Mouse (Mus musculus) embryo, embryonic 10 days (tissue): ENCODE measurements around the gene Dvl3.

Experiments
- DNase-seq: peaks from one replicate; pipeline ENCODE4 v3.0.0-alpha.2; 2015; ENCODE audit warnings: low spot score

Dvl3 gene

GRCm38 (mm10) chr16:20497980-20498676, 18.7 kb upstream of the Dvl3 start:
- DNase-seq, result no peak

- peak; percentile 97 for DNase-seq
These were observed 17.9 kb upstream of the Dvl3 start, which contains the start of gene Eif2b5 for GRCm38 (mm10) chr16:20498677-20499475. TSS of gene Eif2b5 (plus strand) at chr16:20498817.

- no peak for DNase-seq
These were observed 10.8 kb upstream of the Dvl3 start for GRCm38 (mm10) chr16:20506000-20506399.

- peak; percentile 78 for DNase-seq
These were observed 7.4 kb upstream of the Dvl3 start for GRCm38 (mm10) chr16:20509349-20509748.

- no peak for DNase-seq
These were observed 5.4 kb upstream of the Dvl3 start for GRCm38 (mm10) chr16:20511277-20511847.

GRCm38 (mm10) chr16:20516032-20516431, 750 bp upstream of the Dvl3 start:
- no peak for DNase-seq

- DNase-seq, result peak; percentile 34
These were observed 434 bp downstream of the Dvl3 start for GRCm38 (mm10) chr16:20517216-20517615.

- DNase-seq, result peak; percentile 74
These were observed 1.1 kb downstream of the Dvl3 start for GRCm38 (mm10) chr16:20517701-20518374.

GRCm38 (mm10) chr16:20523886-20524285, 7.1 kb downstream of the Dvl3 start:
- no peak for DNase-seq

- no peak for DNase-seq
These were observed 12.0 kb downstream of the Dvl3 start for GRCm38 (mm10) chr16:20528779-20529178.

GRCm38 (mm10) chr16:20529375-20529774, 12.6 kb downstream of the Dvl3 start:
- no peak for DNase-seq

- DNase-seq, result no peak
These were observed 14.2 kb downstream of the Dvl3 start for GRCm38 (mm10) chr16:20530941-20531340.

- no peak for DNase-seq
These were observed 18.0 kb downstream of the Dvl3 start for GRCm38 (mm10) chr16:20534617-20535295.

GRCm38 (mm10) chr16:20535296-20536080, 18.7 kb downstream of the Dvl3 start, which contains the start of gene Ap2m1:
TSS of gene Ap2m1 (plus strand) at chr16:20535478.
- peak; percentile 100 for DNase-seq

- DNase-seq, result no peak
These were observed 19.4 kb downstream of the Dvl3 start for GRCm38 (mm10) chr16:20536081-20536665.

GRCm38 (mm10) chr16:20537071-20537471, 20.3 kb downstream of the Dvl3 start:
- DNase-seq, result peak; percentile 39

GRCm38 (mm10) chr16:20537601-20538320, 21.0 kb downstream of the Dvl3 start:
- no peak for DNase-seq

- DNase-seq, result no peak
These were observed 22.9 kb downstream of the Dvl3 start for GRCm38 (mm10) chr16:20539649-20540048.

GRCm38 (mm10) chr16:20540438-20540837, 23.7 kb downstream of the Dvl3 start:
- DNase-seq, result no peak

- DNase-seq, result no peak
These were observed 28.9 kb downstream of the Dvl3 start for GRCm38 (mm10) chr16:20545696-20546095.
